In the genomic region with DNA sequence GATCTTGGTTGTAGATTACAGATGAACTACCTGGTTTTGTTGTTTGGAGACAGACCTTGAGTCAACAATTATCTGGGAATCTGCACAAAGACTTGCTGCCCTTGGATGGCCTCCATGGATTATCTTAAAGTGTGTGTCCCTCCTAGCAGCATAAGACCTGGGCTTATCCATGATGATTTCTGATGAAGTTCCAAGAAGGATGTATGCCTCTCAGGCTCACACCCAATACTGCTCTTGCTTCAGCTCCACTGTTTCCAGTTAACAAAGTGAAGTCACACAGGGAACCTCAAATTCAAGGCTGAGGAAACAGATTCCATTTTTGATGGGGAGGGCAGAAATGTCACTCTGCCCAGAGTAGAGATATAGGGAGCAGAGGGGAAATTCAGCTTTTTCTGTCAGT, we compare ENCODE assay signal across 29 mouse cellular contexts.
"Had no signal": no experiment of that assay in that cellular context is flagged by ENCODE, and none has a peak within 500 bp of the region (broad histone marks: within the 10 kb centered on the region; RNA-seq: fewer than 3 reads in every experiment).

No protein-coding gene starts in this region.

- H3K9ac ChIP-seq: embryonic facial prominence, embryonic 12.5 days; embryonic facial prominence, embryonic 13.5 days; embryonic facial prominence, embryonic 15.5 days; forebrain, embryonic 12.5 days; forebrain, embryonic 13.5 days; forebrain, embryonic 15.5 days; forebrain, postnatal 0 days had no signal

- H3K27me3 ChIP-seq: embryonic facial prominence, embryonic 12.5 days; embryonic facial prominence, embryonic 13.5 days; embryonic facial prominence, embryonic 15.5 days; forebrain, embryonic 12.5 days; forebrain, embryonic 13.5 days; forebrain, embryonic 15.5 days had no signal

- DNase-seq: cerebellum, adult 18-20 months; cerebellum, adult 2 months; cerebellum, adult 8-10 months; cerebellum, adult 9-10 months; cerebellum, adult 9-11 months; cerebellum, postnatal 10 days; cerebellum, postnatal 14 days; cerebellum, postnatal 25 days; cerebellum, postnatal 36 days; embryo, embryonic 11 days; forebrain, postnatal 0 days; gastrocnemius, adult 2 months; gastrocnemius, postnatal 10 days; gastrocnemius, postnatal 14 days; gastrocnemius, postnatal 25 days; heart, adult 11 months; heart, adult 18-20 months; heart, adult 2 months had no signal

- ATAC-seq: forebrain, embryonic 13.5 days; forebrain, embryonic 14.5 days; forebrain, embryonic 15.5 days; forebrain, embryonic 16.5 days; forebrain, postnatal 0 days had no signal

- H3K4me3 ChIP-seq: embryonic facial prominence, embryonic 10.5 days; embryonic facial prominence, embryonic 12.5 days; embryonic facial prominence, embryonic 13.5 days; embryonic facial prominence, embryonic 15.5 days; erythroblast, embryonic 14.5 days; forebrain, embryonic 10.5 days; forebrain, embryonic 12.5 days; forebrain, embryonic 13.5 days; forebrain, embryonic 15.5 days; gastrocnemius, adult 2 months; heart, adult 2 months had no signal

- H3K9me3 ChIP-seq: embryonic facial prominence, embryonic 10.5 days; embryonic facial prominence, embryonic 12.5 days; embryonic facial prominence, embryonic 13.5 days; embryonic facial prominence, embryonic 15.5 days; forebrain, embryonic 10.5 days; forebrain, embryonic 12.5 days; forebrain, embryonic 13.5 days; forebrain, embryonic 15.5 days had no signal

- H3K4me1 ChIP-seq: embryonic facial prominence, embryonic 10.5 days; embryonic facial prominence, embryonic 12.5 days; embryonic facial prominence, embryonic 13.5 days; embryonic facial prominence, embryonic 15.5 days; forebrain, embryonic 10.5 days; forebrain, embryonic 12.5 days; forebrain, embryonic 13.5 days; forebrain, embryonic 15.5 days had no signal

- H3K27ac ChIP-seq: embryonic facial prominence, embryonic 10.5 days; embryonic facial prominence, embryonic 12.5 days; embryonic facial prominence, embryonic 13.5 days; forebrain, embryonic 10.5 days; forebrain, embryonic 12.5 days; forebrain, embryonic 13.5 days; forebrain, embryonic 15.5 days; gastrocnemius, adult 2 months; heart, adult 2 months had no signal

- H3K36me3 ChIP-seq: embryonic facial prominence, embryonic 10.5 days; embryonic facial prominence, embryonic 12.5 days; embryonic facial prominence, embryonic 13.5 days; embryonic facial prominence, embryonic 15.5 days; forebrain, embryonic 10.5 days; forebrain, embryonic 12.5 days; forebrain, embryonic 15.5 days had no signal

- H3K4me2 ChIP-seq: embryonic facial prominence, embryonic 12.5 days; embryonic facial prominence, embryonic 13.5 days; embryonic facial prominence, embryonic 15.5 days; forebrain, embryonic 12.5 days; forebrain, embryonic 13.5 days; forebrain, embryonic 15.5 days had no signal
